Mouse (Mus musculus): ENCODE results near the gene Mrps22.

DNA sequence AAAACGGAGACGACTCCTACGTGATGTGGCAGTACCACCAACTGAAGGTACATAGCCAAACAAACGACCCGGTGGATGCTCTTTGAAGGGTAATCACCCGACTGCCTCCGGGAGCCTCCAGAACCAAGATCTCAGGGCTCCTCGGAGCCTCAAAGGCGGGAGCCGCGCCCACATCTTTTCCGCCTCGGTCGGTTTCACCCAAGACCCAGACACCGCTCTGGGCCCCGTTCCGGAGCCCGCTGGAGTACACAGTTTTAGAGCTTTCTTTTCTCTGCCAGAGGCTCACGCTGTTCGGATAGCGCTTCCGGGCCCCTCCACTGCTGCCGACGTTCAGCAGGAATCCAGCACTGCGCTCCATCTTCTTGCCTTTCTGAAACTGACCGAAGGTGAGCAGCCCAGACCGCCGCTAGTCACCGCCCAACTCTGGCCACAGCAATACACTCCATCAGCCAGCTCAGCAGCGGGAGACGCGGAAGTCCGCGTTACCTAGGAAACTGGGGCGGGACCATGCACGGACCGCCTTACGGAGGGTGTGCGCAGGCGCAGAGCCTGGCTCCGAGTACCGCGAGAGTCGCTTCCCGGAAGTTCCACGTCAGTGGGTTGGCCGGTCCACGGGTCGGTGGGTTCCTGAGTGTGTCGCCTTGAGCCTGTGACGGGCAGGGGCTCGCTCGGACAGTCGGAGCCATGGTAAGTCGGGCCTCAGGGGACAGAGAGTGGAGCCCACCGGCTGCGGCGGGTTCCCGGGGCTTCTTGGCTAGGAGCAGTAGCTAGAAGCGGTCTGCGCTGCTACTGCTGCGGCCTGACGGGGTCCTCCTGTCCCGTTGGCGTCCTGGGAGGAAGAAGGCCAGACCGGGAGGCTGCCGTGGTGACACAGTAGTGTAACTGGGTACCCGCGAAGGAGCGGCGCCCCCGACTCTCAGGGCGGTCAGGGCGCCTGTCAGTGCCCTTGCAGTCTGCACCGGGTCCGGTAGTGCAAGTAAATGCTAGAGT, 38.0 kb downstream of the Mrps22 start, which contains the start of gene Copb2:
- TF ChIP-seq CTCF (IDR thresholded peaks at IDR 0.05; ENCODE audit: low read depth) (peak; percentile 28; the same call in 1 of the 2 replicates), EP300 (optimal IDR thresholded peaks at IDR 0.05) (peak; percentile 94)
